Mouse (Mus musculus) ZHBTc4 (cell line): ENCODE results near the gene Fubp1.

Experiments used
- DNase-seq: peaks from one replicate; pipeline ENCODE4 v3.0.0-alpha.2; 2011; ENCODE audit warnings: low read depth, low spot score

Fubp1 gene

DNA sequence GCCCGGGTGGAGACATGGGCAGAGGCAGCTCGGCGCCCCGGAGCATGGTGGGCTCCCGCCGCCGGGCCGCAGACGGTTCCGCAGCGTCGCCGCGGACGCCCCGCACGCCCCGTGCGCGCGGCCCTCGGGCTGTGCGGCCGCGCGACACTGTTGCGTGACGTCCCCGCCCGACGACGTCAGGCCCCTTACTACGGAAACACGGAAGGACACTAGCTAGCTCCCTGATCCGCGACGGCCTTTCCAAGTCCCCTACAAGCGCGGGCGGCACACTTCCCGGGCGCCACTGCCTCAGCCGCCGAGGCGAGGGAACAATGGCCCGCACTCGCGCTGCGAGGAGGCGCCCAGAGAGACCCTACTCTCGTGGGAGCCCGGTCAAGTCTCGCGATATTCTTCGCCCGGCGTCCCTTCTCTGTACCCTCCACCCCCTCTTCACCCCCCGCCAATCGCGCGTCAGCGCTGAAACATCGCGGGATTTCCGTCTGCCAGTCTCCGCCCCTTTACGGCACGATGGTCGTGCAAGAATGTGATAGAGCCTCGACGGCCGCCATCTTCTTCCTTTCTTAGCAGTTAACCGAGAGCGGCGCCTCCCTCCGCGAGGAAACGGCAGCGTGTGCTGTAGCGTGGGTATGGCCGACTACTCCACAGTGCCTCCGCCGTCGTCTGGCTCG is at the start of gene Fubp1, which contains the start of gene Dnajb4:
TSS of gene Fubp1 (plus strand) at position 456 of the 668 bp plus-strand sequence.
TSS of gene Dnajb4 (minus strand) at position 336 of the 668 bp plus-strand sequence.
- DNase-seq: peak; percentile 99

DNA sequence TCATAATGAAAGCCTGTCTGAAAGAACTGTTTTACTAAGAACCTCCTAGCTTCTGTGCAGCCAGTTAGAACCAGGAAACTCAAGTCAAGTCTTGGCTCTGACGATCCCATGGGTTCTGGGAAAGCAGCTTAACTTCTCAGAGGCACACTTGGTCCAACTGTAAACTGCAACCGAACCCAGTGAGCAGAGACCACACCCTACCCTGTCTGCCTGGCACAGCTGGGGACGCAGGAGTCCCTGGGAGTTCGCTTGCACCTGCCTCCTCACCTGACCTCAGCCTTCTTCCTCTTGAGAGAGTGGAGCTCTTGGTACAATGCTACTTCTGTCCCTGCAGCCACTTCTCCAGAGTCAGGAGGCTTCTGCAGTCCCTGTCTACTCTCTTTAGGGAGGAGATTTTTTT is 49.6 kb upstream of the Fubp1 start:
- DNase-seq: no peak

DNA sequence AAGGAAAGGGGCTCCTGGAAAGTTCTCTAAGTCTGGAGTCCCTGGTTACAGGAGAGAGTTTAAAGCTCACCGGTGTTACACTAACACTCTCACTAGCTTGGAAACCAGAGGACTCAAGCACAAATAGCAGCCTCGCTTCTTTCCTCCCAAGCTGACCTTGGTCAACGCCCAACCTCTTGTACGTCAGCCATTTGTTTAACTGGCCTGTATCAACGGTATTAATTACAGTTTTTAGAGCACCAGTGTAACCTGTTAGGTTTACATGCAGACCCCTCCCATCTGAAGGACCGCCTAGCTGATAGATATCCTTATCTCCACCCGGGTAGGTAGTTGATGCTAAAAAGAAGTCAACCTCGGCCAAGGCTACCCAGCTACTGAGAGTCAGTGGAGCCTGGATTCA is 46.9 kb upstream of the Fubp1 start:
- no peak for DNase-seq

DNA sequence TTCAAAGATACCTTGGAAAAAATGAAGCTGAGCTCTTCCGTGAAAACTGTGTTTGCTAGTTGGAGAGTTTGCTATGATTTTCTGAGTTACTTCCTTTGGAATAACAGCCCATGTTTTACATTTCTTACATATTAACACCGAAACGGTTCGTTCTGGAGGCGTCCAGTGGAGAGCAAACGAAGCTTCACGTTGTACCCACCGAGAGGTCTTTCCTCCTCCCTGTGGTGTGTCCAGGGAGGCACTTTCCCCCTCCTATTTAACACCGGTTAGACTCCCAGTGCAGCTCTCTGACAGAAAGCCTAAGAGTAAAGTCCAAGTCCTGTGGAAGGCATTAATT is 45.2 kb upstream of the Fubp1 start:
- DNase-seq: no peak

DNA sequence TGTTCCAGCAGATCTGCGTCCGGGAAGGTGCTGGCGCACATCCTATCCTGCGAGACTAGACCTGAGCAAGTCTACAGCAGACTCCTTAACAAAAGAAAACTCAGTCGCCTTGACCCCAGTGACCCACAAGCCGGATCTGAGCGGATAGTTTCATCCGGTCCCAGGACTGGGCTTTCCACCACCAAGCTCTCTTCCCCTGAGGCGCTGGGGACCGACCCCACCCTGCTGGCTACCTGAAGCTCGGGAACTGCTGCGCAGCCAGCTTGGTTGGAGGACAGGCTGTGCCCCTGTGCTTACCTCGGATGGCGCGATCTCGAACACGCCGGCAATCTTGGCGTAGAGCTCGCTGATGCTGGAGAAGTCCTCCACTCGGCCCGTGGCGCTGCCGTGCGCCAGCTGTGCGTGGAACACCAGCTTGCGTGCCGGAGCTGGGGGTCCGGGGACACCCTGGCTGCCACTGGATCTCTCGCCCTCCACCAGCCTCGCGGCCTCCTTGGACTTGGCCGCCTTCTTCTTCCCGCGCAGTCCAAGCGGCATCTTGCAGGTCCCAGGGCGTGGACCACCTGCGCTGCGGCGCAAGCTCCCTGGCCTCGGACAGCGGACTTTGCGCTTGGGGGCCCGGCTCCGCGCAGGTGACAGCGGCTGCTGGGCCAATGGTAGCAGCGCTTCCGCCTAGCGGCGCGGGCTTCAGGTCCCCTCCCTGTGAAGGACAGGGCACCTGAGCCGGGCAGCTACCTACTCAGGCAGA is 44.7 kb upstream of the Fubp1 start:
- DNase-seq: peak; percentile 94

DNA sequence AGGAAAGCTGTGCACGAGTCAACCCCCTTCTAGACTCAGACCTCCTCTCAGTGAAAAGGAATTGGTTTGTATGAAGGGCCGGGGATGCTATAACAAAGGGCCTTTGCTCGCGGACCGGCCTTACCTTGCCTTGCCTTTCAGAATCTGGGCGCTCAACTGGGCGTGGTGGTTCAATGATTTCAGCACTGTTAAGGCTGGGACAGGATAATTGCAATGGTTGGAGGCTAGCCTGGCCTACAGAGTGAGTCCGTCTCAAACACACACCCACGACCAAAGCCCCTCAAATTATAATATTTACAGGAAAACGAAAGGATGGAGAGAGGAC is 44.2 kb upstream of the Fubp1 start, which contains the start of gene Gipc2:
TSS of gene Gipc2 (minus strand) at position 132 of the 325 bp plus-strand sequence.
- peak; percentile 77 for DNase-seq

DNA sequence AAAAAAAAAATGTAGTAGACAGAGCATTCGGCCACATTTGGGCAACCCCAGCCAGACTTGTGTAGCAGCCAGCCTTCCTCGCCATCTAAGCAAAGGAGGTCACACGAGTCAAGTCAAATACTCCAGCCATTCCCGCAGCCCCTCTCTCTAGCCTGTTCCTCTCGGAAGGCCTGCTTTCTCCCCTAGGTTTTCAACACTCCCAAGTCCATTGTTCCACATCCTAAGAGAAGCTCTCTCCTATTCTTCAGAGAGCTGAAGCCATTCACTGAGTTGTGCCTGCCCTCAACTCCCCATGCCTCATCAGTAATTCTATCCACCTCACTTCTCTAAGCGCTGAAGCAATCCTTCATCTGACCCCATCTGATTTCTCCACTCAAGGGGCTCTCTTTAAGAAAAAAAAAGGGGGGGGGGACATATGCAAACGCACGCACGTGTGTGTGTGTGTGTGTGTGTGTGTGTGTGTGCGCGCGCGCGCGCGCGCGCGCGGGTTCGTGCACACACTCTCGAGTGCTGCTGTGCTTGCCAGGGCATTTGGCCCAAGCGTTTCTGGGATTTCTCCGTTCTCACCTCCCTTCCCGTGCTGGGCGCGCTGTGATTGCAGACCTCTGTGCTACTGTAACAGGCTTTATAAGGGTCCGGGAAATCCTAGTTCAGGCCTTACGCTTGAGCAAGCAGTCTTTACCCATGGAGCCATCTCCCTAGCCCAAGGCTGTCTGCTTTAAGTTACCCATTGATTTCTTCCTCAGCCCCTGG is 43.3 kb upstream of the Fubp1 start:
- peak; percentile 43 for DNase-seq

DNA sequence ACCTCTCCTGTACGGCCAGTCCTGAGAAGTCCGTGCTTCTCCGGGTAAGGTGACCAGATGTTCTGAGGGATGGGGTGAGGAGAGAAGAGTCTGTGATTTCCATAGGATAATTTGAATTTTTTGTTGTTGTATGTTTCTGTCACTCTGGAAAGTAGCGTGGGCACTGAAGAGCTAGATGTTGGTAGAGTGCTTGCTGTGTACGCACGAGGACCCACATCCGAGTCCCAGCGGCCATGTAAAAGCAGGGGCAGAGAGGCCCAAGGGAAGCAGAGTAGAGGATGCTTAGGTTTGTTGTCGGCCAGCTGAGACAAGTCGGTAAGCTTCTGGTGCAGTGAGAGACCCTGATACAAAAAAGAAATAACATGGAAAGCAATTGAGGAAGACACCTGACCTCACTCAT is 42.2 kb upstream of the Fubp1 start:
- no peak for DNase-seq

DNA sequence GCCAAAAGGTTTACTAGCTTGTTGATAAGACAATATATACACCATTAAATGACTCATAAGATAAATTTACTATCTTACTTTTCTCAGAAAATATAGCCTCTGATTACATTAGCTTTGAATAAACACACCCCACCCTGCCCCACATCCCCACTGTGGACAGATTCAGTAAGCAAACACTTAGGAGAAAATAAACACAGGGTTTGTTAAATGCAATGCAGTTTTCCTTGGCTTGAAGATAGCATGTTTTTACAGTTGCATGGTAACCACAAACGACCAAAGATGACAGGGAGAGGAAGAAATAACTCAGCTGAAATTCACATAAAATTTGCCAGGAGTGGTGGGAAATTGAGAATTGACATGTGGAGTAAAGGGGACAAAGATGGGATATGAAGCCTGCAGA is 39.8 kb upstream of the Fubp1 start:
- no peak for DNase-seq

DNA sequence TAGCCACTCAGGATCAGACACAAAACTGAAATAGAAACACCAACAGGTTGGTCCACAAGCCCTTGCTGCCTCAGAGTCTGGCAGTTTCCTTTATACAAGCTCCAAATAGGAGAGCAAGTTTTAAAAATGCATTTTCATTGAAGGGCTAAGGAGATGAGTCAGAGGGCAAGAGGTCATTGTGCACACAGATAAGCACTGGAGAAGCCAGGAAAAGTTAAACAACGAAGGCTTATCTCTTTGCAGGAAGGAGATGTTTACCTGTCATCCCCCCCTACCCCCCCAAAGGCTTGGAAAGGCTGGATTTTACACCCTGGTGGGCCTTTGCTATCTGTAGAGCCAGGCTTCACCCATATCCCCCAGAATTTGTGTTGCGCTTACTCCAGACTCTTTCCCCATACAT is 39.0 kb upstream of the Fubp1 start:
- no peak for DNase-seq

DNA sequence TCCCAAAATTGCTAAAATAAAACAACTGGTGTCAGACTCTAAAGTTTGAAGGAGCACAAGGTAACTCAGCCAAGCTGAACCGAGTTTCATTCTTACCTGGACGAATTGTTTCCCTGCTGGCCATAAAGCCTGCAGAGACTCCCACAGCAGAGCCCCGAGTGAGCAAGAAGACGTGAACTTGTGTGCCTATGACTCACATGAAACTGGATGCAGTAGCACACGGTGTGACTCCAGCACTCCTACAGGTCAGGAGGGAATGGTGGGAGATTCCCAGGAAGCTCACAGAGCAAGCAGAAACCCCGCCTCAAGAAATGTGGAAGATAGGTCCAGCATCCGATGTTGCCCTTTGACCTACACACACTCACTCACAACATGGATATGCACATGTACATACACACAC is 38.4 kb upstream of the Fubp1 start:
- DNase-seq: no peak

DNA sequence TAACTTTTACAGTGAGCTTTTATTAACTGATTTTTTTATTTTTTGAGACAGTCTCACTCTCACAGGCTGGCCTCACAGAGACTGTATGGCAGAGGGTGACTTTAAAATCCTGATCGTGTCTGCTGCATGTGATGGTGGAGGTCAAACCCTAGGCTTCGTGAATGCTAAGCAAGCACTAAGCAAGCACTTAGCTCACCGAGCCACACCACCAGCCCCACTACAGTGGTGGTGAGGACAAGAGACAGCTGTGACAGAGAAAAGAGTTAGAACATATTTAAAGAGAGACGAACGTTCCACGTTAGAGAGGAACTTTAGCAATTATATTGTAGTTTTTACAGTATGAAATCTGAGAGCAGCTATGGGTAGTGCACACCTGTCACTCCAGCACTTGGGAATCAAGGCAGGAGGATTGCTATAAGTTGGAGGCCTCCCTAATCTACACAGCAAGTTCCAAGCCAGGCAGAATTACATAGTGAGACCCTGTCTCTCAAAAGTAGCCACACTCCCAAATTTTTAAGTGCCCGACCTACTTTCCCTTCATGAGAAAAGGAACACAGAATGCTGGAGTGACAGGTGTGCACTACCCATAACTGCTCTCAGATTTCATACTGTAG is 37.8 kb upstream of the Fubp1 start:
- DNase-seq: no peak

DNA sequence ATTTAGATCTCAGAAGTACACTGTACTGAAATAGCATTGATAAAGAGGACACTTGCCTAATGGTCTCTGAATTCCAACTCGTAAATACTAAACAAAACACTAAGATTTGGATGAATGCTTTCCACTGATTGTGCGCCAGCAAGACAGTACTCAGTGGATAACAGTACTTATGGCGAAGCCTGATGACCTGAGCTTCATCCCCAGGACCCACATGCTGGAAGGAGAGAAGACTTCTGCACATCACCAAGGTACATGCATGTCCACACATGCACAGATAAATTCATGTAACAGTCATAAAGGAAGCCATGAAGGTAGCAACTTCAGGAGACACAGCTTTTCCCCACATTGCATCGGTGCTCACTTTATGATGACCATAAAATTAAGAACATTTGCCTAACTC is 31.4 kb upstream of the Fubp1 start:
- DNase-seq: no peak

DNA sequence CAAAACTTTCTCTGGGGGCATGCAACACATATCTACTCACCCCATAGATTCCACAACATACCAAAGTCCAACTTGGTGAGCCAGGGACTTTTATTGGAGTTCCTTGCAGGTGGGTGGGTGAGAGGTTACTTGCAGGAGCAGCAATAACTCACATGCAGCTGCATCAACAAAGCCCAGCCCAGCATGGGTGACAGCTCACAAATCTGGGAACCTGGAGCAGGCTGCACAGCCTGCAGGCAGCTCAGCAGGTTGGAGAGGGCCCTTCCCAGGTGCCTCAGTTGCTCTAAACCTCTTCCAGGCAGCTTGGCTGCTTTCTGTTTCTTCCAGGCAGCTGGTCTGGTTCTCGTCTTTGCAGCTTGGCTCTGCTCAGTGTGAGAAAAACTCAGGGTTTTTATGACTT is 30.9 kb upstream of the Fubp1 start:
- DNase-seq: no peak

DNA sequence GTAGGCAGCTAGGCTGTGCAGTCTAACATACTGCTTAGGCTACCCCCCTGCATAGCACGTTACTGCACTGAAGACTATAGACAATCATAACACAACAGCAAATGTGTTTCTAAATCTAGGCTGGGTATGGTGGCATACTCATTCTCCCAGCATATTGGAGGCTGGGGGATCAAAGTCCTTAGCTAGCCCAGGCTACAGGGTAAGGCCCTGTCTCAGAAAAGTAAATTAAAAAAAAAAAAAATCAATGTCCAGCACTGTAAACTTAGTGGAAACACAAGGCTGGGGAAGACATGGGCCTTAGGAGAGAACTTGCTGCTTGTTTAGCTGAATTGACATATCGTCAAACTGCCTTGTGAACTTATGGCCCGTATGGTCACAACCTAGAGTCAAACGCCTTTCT is 29.6 kb upstream of the Fubp1 start:
- no peak for DNase-seq

DNA sequence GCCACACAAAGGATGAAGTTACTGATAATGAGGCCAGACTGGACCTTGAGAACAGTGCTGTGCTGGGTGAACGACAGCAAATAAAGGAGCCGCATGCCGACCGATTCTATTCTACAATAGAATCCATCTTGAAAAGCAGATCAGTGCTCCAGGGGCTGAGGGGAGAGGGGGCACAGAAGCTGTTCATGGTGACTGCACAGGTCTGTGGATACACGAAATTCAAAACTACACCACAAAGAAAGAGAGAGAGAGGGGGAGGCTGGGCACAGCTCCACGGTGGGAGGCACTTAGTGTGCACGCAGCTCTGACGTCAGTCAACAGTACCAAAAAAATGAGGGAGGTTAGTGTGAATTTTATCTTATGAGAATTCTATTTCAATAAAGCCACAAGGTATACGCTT is 26.7 kb upstream of the Fubp1 start:
- no peak for DNase-seq

DNA sequence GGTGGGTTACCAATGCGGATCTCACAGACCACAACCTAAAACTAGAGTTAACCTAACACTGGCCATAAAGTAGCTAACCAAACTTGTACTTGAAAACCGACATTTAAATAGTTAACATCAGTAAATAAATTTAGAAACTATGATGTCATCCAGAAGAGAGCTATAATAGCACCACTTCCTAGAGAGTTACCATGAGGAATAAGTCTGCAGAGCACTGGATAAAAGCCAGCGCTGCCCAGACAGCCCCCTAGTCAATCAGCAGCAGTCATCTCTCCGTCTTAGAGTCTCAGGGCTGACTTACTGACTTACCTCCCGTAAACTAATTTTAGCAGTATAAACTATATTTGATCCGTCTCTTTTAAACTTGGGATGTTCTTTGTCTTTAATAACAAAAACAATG is 24.1 kb upstream of the Fubp1 start:
- DNase-seq: no peak

DNA sequence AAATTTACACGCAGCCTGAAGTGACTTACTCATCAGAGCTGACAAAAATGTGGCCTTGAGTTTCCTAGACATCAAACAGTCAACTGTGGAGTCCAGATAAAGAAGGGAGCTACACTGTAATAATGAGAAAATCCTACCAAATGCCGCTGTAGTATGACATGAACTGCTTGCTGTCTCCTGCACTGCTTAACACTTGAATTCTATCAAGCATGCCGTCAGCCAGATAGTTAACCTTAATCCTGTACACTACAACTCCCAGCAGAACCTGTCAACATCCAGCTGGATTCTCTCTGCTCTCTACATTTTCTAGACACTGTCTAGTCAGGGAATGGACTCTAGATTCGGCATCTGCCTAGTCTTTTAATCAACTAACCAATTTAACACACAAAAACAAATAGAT is 20.9 kb upstream of the Fubp1 start:
- DNase-seq: no peak

DNA sequence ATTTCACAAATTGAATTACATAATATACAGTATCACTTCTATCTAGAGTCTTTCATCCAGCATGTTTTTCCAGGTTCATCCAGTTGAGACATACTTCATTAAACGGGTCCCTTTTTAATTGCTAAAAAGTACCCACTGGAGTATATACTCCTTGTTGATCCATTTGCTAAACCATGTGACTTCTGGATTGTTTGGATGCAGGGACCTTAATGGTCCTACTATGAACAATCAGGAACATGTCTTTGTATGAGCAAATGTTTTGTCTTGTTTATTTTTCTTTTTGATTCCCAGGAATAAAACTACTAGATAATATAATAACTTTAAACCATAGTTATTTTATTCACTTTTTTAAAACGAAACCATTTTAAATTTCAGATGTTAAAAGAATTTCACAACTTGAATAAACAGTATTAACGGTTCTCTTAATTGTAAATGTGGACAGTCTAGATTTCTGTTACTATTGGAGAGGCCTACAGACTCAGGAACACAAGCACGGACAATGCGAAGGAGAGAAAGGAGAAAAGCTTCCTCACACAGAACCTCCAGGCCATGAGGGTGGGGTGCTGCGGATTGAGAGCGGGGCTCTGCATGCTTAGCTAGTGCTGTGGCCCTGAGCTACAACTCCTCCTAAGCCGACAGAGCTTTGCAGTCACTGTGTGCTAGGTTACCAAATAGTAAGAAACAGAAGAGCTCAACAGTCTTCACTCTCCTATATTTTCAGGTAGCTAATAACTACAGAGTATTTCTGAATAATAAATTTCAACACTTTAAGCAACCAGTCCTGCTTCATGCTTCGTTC is 19.3 kb upstream of the Fubp1 start:
- DNase-seq: no peak

DNA sequence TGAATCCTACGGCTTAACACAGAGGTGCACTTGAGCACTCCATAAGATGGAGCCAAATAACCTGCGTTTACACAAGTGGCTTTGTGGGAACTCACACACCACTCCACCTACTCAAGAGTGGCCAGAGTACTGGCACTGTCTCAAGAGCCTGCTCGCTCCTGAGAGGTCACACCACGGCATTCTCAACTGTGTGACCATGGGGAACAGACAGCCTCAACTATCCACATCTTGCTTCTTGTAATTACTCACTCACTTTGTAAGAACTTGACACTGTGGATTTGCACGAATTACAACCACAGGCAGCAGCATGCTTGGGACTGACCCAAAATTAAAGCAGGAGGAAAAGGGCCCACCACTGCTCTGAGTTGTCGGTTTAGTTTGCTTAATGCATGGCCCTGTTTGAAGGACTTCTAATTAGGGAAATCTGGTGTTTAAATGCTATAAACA is 18.4 kb upstream of the Fubp1 start:
- no peak for DNase-seq

DNA sequence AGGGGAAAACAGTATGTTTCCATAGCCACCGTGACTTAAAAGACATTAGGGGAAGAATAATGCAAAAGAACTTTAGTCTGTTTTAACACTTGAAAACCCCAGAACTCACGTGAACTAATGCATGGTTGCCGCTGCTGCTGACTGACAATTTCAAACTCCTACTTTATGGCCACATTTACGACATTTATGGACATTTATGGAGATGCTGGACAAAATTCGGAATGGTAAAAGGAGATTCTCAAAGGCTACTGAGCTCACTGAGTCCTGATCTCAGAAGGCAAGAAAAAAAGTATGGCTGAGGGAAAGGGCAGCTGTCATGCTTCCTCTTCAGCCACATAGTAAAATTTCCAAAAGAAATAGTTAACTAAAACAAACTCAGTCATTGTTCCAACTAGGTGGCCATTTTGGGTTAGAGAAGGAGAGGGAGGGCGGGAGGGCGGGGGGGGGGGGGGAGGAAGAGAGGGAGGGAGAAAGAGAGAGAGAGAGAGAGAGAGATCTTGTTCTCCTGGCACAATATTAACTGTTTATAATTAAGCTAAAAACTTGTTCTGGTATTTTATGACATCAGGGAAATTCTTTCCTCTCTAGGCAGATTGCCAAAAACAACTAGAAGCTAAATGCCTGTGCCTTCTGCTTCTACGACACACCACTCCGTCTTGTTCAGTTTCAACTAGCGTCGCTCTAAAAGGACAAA is 17.8 kb upstream of the Fubp1 start:
- DNase-seq: no peak
